Mouse (Mus musculus): ENCODE results near the gene Gimap3.

GRCm38 (mm10) chr6:48764496-48764895 is 6.2 kb downstream of the Gimap3 start:
- no peak for TF ChIP-seq POLR2A (IDR thresholded peaks at IDR 0.05; ENCODE audit: control insufficient read depth, low read depth, low read length)
- TF ChIP-seq CTCF (IDR thresholded peaks at IDR 0.05; ENCODE audit: control insufficient read depth, insufficient read depth, insufficient replicate concordance, low read depth, low read length), result no peak
